Mouse (Mus musculus): ENCODE measurements around the gene Rrp36.
A peak's percentile ranks its signal among the peaks of the same experiment; 100 is the strongest.

Gene Rrp36

GRCm38 (mm10) chr17:46647279-46647678 lies 26.9 kb downstream of the Rrp36 start:
- DNase-seq (ENCODE audit: low read depth, low spot score): no peak

DNA sequence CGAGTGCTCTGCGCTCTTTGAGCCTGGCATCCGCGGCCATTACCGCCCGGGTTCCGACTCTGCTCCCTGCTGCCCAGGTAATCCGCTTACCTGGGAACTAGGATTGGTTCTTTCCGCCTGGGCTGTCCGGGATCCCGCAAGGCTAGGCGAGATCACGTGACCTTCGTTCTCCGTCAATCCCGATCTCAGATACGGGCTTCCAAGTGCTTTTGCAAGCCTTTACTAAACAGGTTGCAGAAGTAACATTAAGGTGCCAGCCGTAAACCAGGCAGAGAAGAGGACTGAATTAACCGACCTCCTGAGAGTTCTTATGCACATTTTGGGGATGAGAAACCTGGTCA lies 27.9 kb downstream of the Rrp36 start:
- peak; percentile 86 for DNase-seq (ENCODE audit: low read depth, low spot score)

- peak; percentile 98 for DNase-seq (ENCODE audit: low read depth, low spot score)
These were observed 28.4 kb downstream of the Rrp36 start, which contains the start of the genes Klc4 and Mrpl2 for GRCm38 (mm10) chr17:46645561-46646321. Gene Klc4 (minus strand): TSS chr17:46646022. Gene Mrpl2 (plus strand): TSS chr17:46646229.

DNA sequence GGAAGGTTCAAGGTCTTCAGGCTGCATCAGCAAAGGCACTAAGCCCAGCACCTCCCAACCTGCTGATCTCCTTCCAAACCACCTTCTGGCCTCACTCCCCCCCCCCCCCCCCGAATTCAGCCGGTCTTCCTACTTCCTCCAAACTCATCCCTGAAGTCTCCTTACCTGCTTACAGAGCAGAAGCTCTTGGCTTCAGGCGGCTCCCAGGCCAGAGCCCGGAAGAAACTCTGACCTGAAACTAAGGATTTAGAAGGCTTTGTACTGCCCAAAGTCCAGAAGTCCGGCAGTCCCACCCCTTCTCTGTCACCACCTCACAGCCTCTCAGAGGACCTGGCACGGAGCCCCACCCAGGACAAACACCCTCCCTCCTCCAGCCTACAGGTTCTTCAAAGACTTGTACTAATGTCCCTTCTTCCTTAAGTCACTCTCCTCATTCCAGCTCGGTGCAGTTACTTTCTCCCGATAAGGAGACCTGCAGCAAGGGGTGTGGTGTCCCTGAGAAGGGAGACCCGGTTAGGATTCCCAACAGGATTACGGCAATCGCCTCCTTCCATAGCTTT lies 29.2 kb downstream of the Rrp36 start:
- DNase-seq (ENCODE audit: low read depth, low spot score): no peak

- no peak for DNase-seq (ENCODE audit: low read depth, low spot score)
These were observed 29.9 kb downstream of the Rrp36 start for GRCm38 (mm10) chr17:46644152-46644805.

GRCm38 (mm10) chr17:46642060-46642459 lies 32.1 kb downstream of the Rrp36 start:
- DNase-seq (ENCODE audit: low read depth, low spot score): no peak

- no peak for DNase-seq (ENCODE audit: low read depth, low spot score)
These were observed 34.2 kb downstream of the Rrp36 start for GRCm38 (mm10) chr17:46639929-46640328.

DNA sequence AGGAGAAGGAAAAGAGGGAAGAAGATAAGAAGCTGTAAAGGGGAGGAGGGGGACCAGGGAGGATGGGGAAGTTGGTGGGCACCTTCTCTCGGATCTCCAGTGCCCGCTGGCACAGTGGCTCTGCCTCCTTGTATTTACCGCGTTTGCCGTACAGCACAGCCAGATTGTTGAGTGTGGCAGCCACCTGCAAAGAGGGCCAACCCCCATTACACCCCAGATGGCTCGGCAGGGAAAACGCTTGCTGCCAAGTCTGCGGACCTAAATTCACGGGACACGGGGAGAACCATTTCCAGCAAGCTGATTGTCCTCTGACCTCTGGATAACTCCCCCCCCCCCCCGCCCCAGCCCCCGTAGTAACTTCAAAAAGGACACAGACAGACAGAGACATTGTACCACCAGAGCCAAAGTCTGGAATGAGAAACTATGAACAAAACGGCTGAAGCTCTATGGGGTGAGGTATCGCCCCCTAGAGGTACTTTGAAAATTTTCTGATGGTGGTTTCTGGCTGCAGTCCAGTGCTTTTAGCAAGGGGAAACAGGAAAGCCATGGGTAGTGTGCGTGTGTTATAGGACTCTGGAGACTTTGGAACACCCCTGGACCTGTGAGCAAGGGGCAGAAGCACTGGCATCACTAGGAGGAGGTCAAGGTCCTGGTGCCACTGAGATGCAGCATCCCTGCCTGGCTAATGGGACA lies 37.2 kb downstream of the Rrp36 start:
- peak; percentile 63 for DNase-seq (ENCODE audit: low read depth, low spot score)

- peak; percentile 79 for DNase-seq (ENCODE audit: low read depth, low spot score)
These were observed 44.3 kb downstream of the Rrp36 start for GRCm38 (mm10) chr17:46629685-46630441.

DNA sequence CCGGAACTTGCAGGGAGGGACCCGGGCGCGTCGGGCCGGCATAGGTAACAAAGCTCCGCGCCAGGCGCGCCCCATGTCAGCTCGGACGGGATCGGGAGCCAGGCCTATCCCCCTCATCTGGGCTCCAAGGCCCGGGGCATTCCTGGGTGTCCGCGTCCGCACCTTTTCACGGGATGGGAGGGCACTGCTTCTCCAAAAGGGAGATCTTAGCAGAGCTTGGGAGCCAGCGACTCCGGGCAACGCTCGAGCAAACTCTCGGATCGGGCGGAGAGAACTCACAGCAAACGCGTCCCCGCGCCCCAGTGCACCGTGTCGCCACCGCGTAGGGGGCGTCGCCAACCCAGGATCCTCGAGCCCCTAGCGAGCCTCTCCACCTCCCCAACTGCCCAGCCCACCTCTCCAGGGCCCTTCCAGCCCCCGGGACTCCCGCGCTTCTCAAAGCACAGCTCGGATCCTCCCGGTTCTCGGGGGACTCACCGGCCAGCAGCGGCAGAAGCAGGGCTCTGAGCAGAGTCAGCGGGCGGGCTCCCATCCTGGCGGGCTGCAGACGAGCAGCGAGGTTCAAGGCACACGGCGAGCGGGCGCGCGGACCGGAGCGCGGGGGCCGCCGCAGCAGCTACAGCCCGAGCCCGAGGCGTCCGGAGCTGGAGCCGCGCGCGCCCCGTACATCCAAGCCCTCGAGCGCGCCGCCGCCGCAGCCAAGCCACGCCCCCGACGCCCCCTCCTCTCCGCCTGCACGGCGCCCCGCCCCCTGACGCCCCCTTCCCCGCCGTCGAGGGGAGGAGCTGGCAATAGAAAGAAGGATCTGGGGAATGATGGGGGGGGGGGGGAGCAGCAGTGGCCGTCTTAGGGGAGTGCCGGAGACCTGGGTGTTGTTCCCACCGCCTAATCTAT lies 45.1 kb downstream of the Rrp36 start, which contains the start of gene Ptk7:
Gene Ptk7, minus strand, starts transcription at position 714 of the 894 bp plus-strand sequence.
- DNase-seq (ENCODE audit: low read depth, low spot score): no peak

- no peak for DNase-seq (ENCODE audit: low read depth, low spot score)
These were observed 45.7 kb downstream of the Rrp36 start for GRCm38 (mm10) chr17:46628471-46628790.

DNA sequence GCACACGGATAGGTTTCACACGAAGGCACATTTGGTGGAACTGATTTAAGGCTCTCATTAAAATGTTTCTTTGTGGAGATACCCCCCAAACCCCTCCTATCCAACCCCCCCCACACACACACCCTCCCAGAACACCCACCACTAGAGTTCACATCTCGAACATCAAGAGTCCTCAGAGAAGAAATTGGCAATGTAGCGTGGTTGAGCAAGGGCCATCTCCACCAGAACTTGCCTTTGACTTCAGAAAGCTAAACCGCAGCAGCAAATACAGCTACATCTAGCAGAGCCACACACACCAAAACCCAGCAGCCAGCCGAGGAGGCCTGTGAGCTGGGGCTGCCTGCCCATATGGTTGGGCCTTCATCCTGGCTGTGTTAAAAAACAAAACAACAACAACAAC lies 46.7 kb downstream of the Rrp36 start:
- no peak for DNase-seq (ENCODE audit: low read depth, low spot score)

GRCm38 (mm10) chr17:46624598-46624997 lies 49.6 kb downstream of the Rrp36 start:
- DNase-seq (ENCODE audit: low read depth, low spot score): no peak

- DNase-seq (ENCODE audit: low read depth, low spot score): no peak
These were observed 50.2 kb downstream of the Rrp36 start for GRCm38 (mm10) chr17:46623819-46624557.

GRCm38 (mm10) chr17:46622269-46622668 lies 51.9 kb downstream of the Rrp36 start:
- DNase-seq (ENCODE audit: low read depth, low spot score): no peak

DNA sequence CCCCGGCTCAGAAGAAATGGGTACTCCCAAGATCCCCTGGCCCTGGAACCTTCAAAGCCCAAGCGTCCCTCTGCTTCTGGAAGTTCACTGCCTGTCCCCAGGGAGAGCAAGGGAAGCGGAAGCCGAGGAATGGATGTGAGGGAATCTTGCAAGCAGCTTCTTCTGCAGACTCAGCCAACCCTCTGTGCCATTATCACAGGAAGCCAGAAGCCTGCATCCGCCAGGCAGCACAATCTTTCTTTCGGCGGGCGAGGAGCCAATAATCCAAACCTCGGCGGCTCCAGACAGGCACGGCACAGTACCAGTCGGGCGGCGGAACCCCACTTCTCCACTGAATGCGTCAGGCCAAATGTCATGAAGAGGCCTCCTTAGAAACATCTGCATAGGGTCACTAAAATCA lies 52.8 kb downstream of the Rrp36 start:
- no peak for DNase-seq (ENCODE audit: low read depth, low spot score)

DNA sequence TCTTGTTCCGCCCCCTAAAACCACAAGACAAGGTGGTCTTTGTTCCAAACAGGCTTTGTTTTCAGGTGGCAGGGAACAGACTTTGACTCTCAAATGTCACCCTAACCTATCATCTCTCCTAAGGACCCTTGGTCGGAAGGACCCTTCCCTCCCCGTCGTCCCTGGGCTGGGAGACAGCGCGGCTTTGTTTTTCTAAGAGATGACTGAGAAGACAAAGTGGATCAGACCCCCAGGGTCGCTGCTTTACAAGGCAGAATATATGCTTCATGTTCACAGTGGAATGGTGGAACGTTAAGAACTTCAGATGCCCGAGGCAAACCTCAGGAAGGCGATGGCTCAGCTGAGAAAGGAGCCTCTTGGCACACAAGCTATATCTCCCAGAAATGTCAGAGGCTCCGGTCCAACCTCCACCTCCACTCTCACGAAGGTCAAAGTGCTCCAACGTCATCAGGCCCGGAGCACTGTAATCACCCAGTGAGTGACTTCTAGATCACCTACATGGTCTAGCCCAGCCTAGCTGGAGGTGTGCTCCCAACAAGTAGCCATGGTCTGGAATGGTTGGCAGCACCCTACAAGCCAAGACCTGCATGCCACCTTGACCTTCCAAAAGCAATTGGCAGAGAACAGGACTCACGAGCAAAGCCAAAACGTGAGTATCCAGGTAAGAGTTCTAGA lies 54.3 kb downstream of the Rrp36 start:
- DNase-seq (ENCODE audit: low read depth, low spot score): no peak

DNA sequence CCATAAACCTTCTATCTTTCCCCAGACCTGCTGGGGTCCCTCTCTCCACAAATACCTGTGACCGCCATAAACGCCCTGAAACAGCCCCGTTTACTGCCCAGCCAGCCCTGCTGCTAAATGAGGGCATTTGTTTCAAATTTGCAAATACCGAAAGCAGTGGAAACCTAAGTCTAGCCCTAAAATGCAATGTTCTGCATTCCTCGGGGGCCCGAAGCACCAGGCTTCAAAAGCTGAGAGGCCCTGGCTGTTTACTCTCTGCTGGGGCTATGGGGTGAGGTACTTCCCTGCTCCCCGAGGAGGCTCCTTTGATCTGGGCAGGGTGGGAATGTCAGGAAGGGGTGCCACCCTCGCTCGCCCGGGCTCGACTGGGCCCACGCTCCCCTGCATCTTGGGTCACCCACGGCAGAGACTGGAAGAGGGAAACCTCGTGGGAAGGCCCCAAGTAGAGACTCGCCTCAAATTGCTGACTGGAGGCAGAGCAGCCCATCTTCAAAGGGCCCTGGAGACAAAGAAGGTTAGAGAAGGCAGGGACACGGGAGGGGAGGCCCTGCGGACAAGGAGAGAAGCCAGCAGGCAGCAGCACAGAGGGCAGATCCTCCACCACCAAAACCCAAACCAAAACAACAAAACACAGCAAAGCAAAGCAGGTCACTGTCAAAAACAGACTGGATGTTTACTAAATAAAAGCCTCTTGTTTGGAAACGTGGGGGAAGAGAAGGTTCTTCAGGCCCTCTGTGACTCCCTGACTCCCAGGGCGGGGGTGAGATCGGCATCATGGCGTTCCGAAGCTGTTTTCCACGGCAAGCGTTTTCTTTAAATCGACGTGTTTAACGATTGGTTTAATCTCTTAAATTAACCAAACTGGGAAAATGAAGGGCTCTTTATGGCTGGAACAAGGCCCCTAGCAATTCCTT lies 55.1 kb downstream of the Rrp36 start:
- DNase-seq (ENCODE audit: low read depth, low spot score): no peak
